Mouse (Mus musculus) kidney, adult 2 months (tissue): Measurements from ENCODE around the gene Ugt1a5. TPM values are rescaled to one million over a fixed set of nuclear protein-coding genes. Genes with fewer than 3 reads are reported as not detected.

Source experiments
- DNase-seq: peaks from one replicate; pipeline ENCODE4 v3.0.0; 2021
- H3K27ac ChIP-seq: fragments of 200-500 bp; 2 replicates; pipeline ENCODE4 v1.5.1; 2012; ENCODE audit warnings: low read depth, low read length, control low read depth, inconsistent platforms; ENCODE audit not compliant: insufficient read depth
- H3K27me3 ChIP-seq: fragments of 200-500 bp; replicated peaks from 2 replicates; pipeline ENCODE4 v1.6.1; 2012; ENCODE audit warnings: mild to moderate bottlenecking, moderate library complexity, low read length, inconsistent platforms; ENCODE audit not compliant: control insufficient read depth, insufficient read depth
- H3K36me3 ChIP-seq: fragments of 200-500 bp; 2 replicates; pipeline ENCODE4 v1.6.1; 2012; ENCODE audit warnings: mild to moderate bottlenecking, moderate library complexity, low read length, inconsistent platforms; ENCODE audit not compliant: control insufficient read depth, insufficient read depth
- H3K4me1 ChIP-seq: fragments of 200-500 bp; 2 replicates; pipeline ENCODE4 v1.6.1; 2011; ENCODE audit warnings: low read length; ENCODE audit not compliant: control insufficient read depth, insufficient read depth
- H3K4me3 ChIP-seq: fragments of 200-500 bp; 2 replicates; pipeline ENCODE4 v1.5.1; 2011; ENCODE audit warnings: mild to moderate bottlenecking, low read depth, low read length, control low read depth; ENCODE audit not compliant: insufficient read depth
- CTCF ChIP-seq: fragments of 200-500 bp; conservative IDR thresholded peaks from 2 replicates; pipeline ENCODE4 v1.5.1; 2011; ENCODE audit warnings: low read depth, mild to moderate bottlenecking, control low read depth, low read length, moderate library complexity, mixed read lengths; ENCODE audit not compliant: insufficient read depth, insufficient read length
- POLR2A ChIP-seq: fragments of 200-500 bp; IDR thresholded peaks from one replicate; pipeline ENCODE4 v1.6.1; 2011; ENCODE audit warnings: low read depth, low read length, control low read depth
- whole genome bisulfite sequencing: fragments of 180-500 bp; shearing (Covaris S2); methylation state at CpG from one replicate; pipeline ENCODE4 v1.1.7; 2018; 5-methylcytosine and 5-hydroxymethylcytosine counted together
- polyA plus RNA-seq: library from polyadenylated mRNA; depleted of rRNA; stranded (reverse); fragments of >200 nt; gene quantifications from 2 replicates; pipeline ENCODE4 v1.2.3, GENCODE M21; 2012

Gene Ugt1a5
- polyA plus RNA-seq, 1 experiment = 0.59 TPM

DNA sequence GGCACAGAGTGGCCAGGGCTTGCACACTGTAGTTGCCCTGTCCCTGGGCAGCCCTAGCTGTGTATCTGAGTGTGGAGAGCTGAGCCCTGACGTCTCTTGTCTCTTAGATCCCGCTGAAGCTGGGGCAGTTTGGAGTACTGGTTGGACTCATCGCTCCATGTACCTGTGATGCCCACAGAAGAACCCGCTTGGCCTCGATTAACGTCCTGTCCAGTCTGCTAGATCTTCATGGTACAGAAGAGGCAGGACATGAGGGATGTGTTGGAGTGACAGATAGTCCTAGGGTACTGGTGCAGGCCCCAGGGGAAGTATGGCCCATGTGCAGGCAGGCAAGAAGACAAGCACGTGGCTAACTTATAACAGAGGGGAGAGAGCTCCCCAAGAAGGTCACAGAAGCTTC lies 83.8 kb downstream of the Ugt1a5 start:
- TF ChIP-seq CTCF (no peak), POLR2A (no peak)
- Histone ChIP-seq H3K4me1 (no peaks in the 10 kb centered on the region), H3K4me3 (no peak overlapping the region), H3K27ac (no peak overlapping the region), H3K27me3 (no peaks in the 10 kb centered on the region), H3K36me3 (no peaks in the 10 kb centered on the region)
- WGBS = 75% methylated on average over 7 of the region's 7 CpGs
- no peak for DNase-seq

DNA sequence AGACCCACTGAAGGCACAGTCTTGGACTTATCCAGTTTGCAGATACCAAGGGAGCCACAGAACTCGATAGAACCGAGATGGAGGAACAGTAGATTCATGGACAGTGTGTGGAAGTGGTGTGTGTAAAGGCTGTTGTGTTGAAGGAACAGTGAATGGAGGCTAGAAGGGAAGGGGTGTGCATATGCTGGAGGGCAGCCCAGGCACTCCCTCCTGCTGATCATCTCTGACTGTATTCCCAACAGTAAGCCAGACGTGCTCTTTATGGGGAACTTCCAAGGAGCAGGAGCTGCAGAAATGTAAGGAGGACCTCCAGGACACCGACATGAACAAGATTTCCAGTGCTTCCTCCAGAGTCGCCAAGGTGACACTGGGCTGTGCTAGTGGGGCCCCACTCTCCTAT lies 84.2 kb downstream of the Ugt1a5 start:
- no peak for DNase-seq
- no peak overlapping the region for H3K27ac ChIP-seq
- no peaks in the 10 kb centered on the region for H3K27me3 ChIP-seq
- H3K4me3 ChIP-seq = no peak overlapping the region
- WGBS = 81% methylated on average over 5 of the region's 5 CpGs
- no peaks in the 10 kb centered on the region for H3K4me1 ChIP-seq
- no peaks in the 10 kb centered on the region for H3K36me3 ChIP-seq
- TF ChIP-seq POLR2A (no peak), CTCF (no peak)

DNA sequence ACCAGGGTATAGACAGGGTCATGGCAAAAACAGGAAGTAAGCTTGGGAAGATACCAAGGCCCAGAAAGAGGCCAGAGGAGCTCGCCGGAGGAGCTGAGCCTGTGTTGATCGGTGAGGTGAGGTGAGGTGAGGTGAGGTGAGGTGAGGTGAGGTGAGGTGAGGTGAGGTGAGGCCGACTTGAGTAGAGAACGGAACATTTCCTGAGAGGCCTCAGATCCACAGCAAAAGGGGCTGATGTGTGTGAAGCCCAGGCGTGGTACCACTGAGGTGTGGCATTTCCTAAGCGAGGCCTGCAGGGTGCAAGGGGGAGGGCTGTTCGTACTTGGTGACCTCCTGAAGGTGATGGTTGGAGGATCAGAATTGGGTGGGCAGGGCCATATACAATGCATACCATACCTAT lies 87.3 kb downstream of the Ugt1a5 start:
- no peak overlapping the region for H3K27ac ChIP-seq
- 61% methylated on average over 8 of the region's 8 CpGs for whole genome bisulfite sequencing

DNA sequence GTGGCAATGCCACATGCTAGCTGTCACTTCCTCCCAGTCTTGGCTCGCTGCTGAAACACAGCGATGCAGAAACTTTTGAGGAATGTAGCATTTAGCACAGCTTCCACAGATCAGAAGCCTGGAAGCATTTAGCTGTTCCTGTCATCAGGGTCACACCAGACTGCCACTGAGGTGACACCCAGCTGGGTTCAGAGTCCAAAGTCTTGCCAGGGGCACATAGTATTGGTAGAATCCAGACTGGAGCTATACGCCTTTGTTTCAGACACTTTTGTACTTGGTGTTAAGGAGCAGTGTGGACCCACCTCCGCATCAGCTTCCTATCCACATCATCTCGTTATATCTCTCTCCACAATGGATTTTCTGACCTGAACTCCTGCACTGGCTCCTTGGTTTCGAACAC lies 87.7 kb downstream of the Ugt1a5 start:
- WGBS = 69% methylated on average over 6 of the region's 6 CpGs
- H3K4me3 ChIP-seq = no peak overlapping the region
- no peak overlapping the region for H3K27ac ChIP-seq
- no peaks in the 10 kb centered on the region for H3K4me1 ChIP-seq
- no peaks in the 10 kb centered on the region for H3K36me3 ChIP-seq
- no peak for DNase-seq
- TF ChIP-seq POLR2A = no peak
- no peak for TF ChIP-seq CTCF
- no peaks in the 10 kb centered on the region for H3K27me3 ChIP-seq

More for the DNA sequence above, 87.3 kb downstream of the Ugt1a5 start:
- H3K27me3 ChIP-seq = no peaks in the 10 kb centered on the region
- H3K4me3 ChIP-seq = no peak overlapping the region
- no peak for DNase-seq
- H3K36me3 ChIP-seq = no peaks in the 10 kb centered on the region
- no peak for TF ChIP-seq POLR2A
- no peak for TF ChIP-seq CTCF
- H3K4me1 ChIP-seq = no peaks in the 10 kb centered on the region

DNA sequence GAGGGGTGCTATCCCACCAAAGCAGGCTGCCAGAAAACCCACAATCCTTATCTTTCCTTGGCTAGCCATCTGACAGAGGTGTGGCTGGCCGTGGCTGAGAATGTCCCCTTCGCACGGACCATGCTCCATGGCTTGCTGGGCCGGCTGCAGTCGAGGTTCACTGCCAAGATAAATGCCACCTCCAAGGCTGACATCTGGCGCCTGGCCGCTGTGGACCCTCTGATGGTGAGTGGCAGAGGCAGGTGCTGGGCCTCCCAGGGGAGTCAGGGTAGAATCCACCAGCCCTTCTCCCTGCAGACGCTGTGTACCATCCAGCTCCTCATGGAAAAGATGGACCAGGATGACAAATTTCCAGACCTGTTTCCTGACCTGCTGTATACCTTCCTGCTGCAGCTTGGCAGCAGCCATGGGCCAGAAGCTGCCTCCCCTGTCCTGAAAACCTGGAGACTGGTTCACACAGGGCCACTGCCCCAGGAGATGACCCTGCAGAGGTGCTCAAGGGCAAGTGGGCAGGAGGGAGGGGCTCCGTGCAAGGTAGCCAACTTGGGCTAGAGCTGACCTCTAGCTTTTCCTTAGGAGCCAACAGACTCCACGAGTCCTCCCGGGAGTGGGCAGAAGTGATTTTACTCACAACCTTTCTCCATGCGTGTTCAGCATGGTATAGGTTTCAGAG lies 89.1 kb downstream of the Ugt1a5 start:
- H3K4me3 ChIP-seq = no peak overlapping the region

DNA sequence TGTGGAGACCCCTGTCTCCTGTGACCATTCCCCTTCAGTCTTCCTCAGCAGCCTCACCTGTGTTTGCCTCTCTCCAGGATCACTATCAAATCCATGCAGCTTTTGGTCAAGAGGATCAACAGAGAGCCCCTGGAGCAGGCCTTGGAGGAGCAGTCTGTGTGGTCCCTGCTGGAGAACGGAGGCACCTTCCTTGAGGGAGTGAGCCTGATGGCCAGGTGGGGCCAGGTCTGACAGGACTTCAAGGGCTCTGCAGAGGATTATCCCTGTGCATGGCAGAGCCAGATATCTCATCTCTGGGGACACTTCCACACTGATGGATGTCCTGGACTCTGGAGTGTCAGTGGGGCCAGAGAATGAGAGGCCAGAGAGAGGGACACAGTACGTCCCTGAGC lies 89.7 kb downstream of the Ugt1a5 start:
- 62% methylated on average over 2 of the region's 2 CpGs for WGBS
- Histone ChIP-seq H3K27ac (no peak overlapping the region), H3K36me3 (no peaks in the 10 kb centered on the region), H3K4me3 (no peak overlapping the region), H3K27me3 (no peaks in the 10 kb centered on the region), H3K4me1 (no peaks in the 10 kb centered on the region; the same call in 1 of the 2 replicates)
- DNase-seq = no peak
- no peak for TF ChIP-seq POLR2A

More for the DNA sequence above, 89.1 kb downstream of the Ugt1a5 start:
- Histone ChIP-seq H3K4me1 (no peaks in the 10 kb centered on the region; the same call in 1 of the 2 replicates), H3K27ac (no peak overlapping the region), H3K36me3 (no peaks in the 10 kb centered on the region), H3K27me3 (no peaks in the 10 kb centered on the region)
- no peak for TF ChIP-seq CTCF
- WGBS = 78% methylated on average over 12 of the region's 12 CpGs
- no peak for DNase-seq

DNA sequence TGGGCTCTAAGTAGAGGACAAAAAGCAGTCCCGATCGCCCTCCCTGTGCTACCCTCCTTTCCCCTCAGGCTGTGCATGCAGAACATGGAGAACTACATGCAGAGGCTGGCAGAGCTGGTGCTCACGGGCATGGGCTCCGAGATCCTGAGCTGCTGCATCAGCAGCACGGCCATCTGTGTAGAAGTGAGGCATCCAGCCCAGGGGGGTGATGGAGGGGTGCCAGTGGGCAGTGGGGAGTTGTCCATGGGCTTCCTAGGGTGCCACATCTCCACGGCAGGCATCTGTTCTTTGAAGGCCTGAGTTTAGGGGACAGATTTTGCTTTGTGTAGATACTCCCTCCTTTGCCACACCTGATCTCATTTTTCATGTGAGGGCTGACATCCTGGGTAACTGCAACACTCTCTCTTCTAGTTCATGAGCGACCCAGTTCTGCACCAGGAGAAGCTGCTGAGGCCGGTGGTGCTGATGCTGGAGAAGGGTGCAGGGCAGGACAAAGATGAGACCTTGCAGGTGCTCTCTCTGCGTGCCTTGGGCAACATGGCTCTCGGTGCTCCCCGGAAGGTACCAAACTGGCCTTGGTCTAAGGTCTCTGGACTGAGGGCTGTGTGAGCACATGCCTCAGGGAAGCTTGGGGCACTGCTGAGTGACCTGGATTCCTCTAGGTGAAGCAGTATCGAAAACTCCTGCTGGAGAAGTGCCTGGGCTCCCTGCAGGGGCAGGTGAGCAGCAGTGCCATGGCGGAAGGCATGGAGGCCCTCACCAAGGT lies 90.4 kb downstream of the Ugt1a5 start:
- Histone ChIP-seq H3K27me3 (no peaks in the 10 kb centered on the region), H3K4me1 (no peaks in the 10 kb centered on the region; the same call in 1 of the 2 replicates), H3K4me3 (no peak overlapping the region), H3K36me3 (no peaks in the 10 kb centered on the region), H3K27ac (no peak overlapping the region)
- DNase-seq = no peak
- WGBS = 80% methylated on average over 13 of the region's 13 CpGs
- TF ChIP-seq CTCF (no peak), POLR2A (no peak)
